Mouse (Mus musculus): Measurements from ENCODE around the gene Tsfm. TPM values are rescaled to one million over a fixed set of nuclear protein-coding genes. Genes with fewer than 3 reads are reported as not detected.
"Not testable (repeated sequence)": the region's sequence is repeated elsewhere in the genome, so short reads cannot be mapped to it uniquely, and the experiment has no call there.

Tsfm gene
- polyA plus RNA-seq, 1 experiment = 35.4 TPM

GRCm38 (mm10) chr10:127063913-127064870, 33.6 kb upstream of the Tsfm start:
- H3K36me3 ChIP-seq (replicated peaks; ENCODE audit: low read length) = peaks cover 47% of the 10 kb centered on the region
- H3K27me3 ChIP-seq (replicated peaks) = peaks cover 28% of the 10 kb centered on the region
- no peak for TF ChIP-seq FLI1 (IDR thresholded peaks at IDR 0.05; ENCODE audit: low read length)
- TF ChIP-seq GATA1 (IDR thresholded peaks at IDR 0.05; ENCODE audit: borderline replicate concordance, low read length) = no peak
- no peaks in the 10 kb centered on the region for H3K9me3 ChIP-seq
- peak overlapping the region; percentile 97 for H3K4me3 ChIP-seq (replicated peaks)
- H3K4me1 ChIP-seq = peaks cover 71% of the 10 kb centered on the region

GRCm38 (mm10) chr10:127063239-127063872, 32.7 kb upstream of the Tsfm start, which contains the start of gene Cdk4:
Gene Cdk4, plus strand, starts transcription at chr10:127063534.
- peaks cover 36% of the 10 kb centered on the region for H3K27me3 ChIP-seq (replicated peaks)
- H3K9me3 ChIP-seq = no peaks in the 10 kb centered on the region
- H3K4me1 ChIP-seq = peaks cover 71% of the 10 kb centered on the region
- H3K36me3 ChIP-seq (replicated peaks; ENCODE audit: low read length) = peaks cover 41% of the 10 kb centered on the region
- no peak for TF ChIP-seq GATA1 (IDR thresholded peaks at IDR 0.05; ENCODE audit: borderline replicate concordance, low read length)
- TF ChIP-seq FLI1 (IDR thresholded peaks at IDR 0.05; ENCODE audit: low read length) = no peak
- H3K4me3 ChIP-seq (replicated peaks) = peak within 1 kb of the TSS; percentile 97

- Histone ChIP-seq H3K27me3 (replicated peaks) (peaks cover 45% of the 10 kb centered on the region), H3K4me1 (peaks cover 69% of the 10 kb centered on the region)
- TF ChIP-seq GATA1 (IDR thresholded peaks at IDR 0.05; ENCODE audit: borderline replicate concordance, low read length) (no peak), FLI1 (IDR thresholded peaks at IDR 0.05; ENCODE audit: low read length) (no peak)
These were observed 31.9 kb upstream of the Tsfm start for GRCm38 (mm10) chr10:127062503-127062902.

GRCm38 (mm10) chr10:127062101-127062500, 31.5 kb upstream of the Tsfm start:
- peaks cover 69% of the 10 kb centered on the region for H3K4me1 ChIP-seq
- not testable (repeated sequence) for H3K9me3 ChIP-seq; H3K4me3 ChIP-seq (replicated peaks)
- peaks cover 29% of the 10 kb centered on the region for H3K36me3 ChIP-seq (replicated peaks; ENCODE audit: low read length)
- H3K27me3 ChIP-seq (replicated peaks) = peaks cover 49% of the 10 kb centered on the region

More at GRCm38 (mm10) chr10:127062503-127062902, 31.9 kb upstream of the Tsfm start:
- no peak overlapping the region for H3K4me3 ChIP-seq (replicated peaks)
- peaks cover 33% of the 10 kb centered on the region for H3K36me3 ChIP-seq (replicated peaks; ENCODE audit: low read length)
- H3K9me3 ChIP-seq = peaks cover 2% of the 10 kb centered on the region

GRCm38 (mm10) chr10:127061513-127061912, 30.9 kb upstream of the Tsfm start:
- Histone ChIP-seq H3K4me3 (replicated peaks) (no peak overlapping the region), H3K36me3 (replicated peaks; ENCODE audit: low read length) (peaks cover 23% of the 10 kb centered on the region), H3K4me1 (peaks cover 63% of the 10 kb centered on the region), H3K27me3 (replicated peaks) (peaks cover 53% of the 10 kb centered on the region), H3K9me3 (peaks cover 10% of the 10 kb centered on the region)
- no peak for TF ChIP-seq FLI1 (IDR thresholded peaks at IDR 0.05; ENCODE audit: low read length)

GRCm38 (mm10) chr10:127061085-127061484, 30.4 kb upstream of the Tsfm start:
- H3K27me3 ChIP-seq (replicated peaks) = peaks cover 57% of the 10 kb centered on the region
- no peak overlapping the region for H3K4me3 ChIP-seq (replicated peaks)
- peaks cover 23% of the 10 kb centered on the region for H3K36me3 ChIP-seq (replicated peaks; ENCODE audit: low read length)
- no peak for TF ChIP-seq FLI1 (IDR thresholded peaks at IDR 0.05; ENCODE audit: low read length)
- TF ChIP-seq GATA1 (IDR thresholded peaks at IDR 0.05; ENCODE audit: borderline replicate concordance, low read length) = no peak
- H3K9me3 ChIP-seq = peaks cover 14% of the 10 kb centered on the region
- H3K4me1 ChIP-seq = peaks cover 60% of the 10 kb centered on the region

GRCm38 (mm10) chr10:127059968-127060916, 29.6 kb upstream of the Tsfm start, which contains the start of gene March9:
Gene March9, minus strand, starts transcription at chr10:127060184.
- H3K36me3 ChIP-seq (replicated peaks; ENCODE audit: low read length) = peaks cover 15% of the 10 kb centered on the region
- H3K4me3 ChIP-seq (replicated peaks) = peak within 1 kb of the TSS; percentile 93
- H3K9me3 ChIP-seq = peaks cover 14% of the 10 kb centered on the region
- H3K27me3 ChIP-seq (replicated peaks) = peaks cover 63% of the 10 kb centered on the region
- peaks cover 52% of the 10 kb centered on the region for H3K4me1 ChIP-seq
- TF ChIP-seq GATA1 (IDR thresholded peaks at IDR 0.05; ENCODE audit: borderline replicate concordance, low read length) = no peak
- TF ChIP-seq FLI1 (IDR thresholded peaks at IDR 0.05; ENCODE audit: low read length) = no peak

GRCm38 (mm10) chr10:127059174-127059967, 28.7 kb upstream of the Tsfm start:
- TF ChIP-seq FLI1 (IDR thresholded peaks at IDR 0.05; ENCODE audit: low read length) (no peak), GATA1 (IDR thresholded peaks at IDR 0.05; ENCODE audit: borderline replicate concordance, low read length) (no peak)
- H3K4me1 ChIP-seq = peaks cover 43% of the 10 kb centered on the region
- peak overlapping the region; percentile 93 for H3K4me3 ChIP-seq (replicated peaks)
- peaks cover 14% of the 10 kb centered on the region for H3K9me3 ChIP-seq
- H3K36me3 ChIP-seq (replicated peaks; ENCODE audit: low read length) = peaks cover 7% of the 10 kb centered on the region
- H3K27me3 ChIP-seq (replicated peaks) = peaks cover 72% of the 10 kb centered on the region

Data from megakaryocyte, embryonic 14.5 days (primary cell).